Mouse (Mus musculus): ENCODE data around the gene Olfr1079.
"Not testable (repeated sequence)": the region's sequence is repeated elsewhere in the genome, so short reads cannot be mapped to it uniquely, and the experiment has no call there.

Olfr1079 gene

DNA sequence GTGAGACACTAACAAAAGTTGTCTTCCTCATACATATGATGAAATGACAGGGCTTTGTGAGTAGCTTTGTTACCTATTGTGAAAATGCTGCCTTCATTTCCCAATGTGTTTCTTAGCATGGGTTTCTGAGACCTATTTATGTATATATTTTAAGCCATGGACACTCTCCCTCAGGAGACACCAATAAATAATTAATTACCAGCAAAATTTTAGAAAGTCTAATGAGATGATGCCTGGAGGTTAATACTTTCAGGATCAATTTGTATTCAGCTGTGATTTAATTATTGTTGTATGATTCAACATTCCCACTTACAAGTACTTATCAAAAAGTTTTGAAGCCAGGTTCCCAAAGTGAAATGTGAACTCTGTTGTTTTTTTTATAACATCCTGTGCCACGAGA, at the start of gene Olfr1079:
Gene Olfr1079, minus strand, starts transcription at position 101 of the 400 bp plus-strand sequence.
- no peak for DNase-seq (ENCODE audit: low spot score)

- not testable (repeated sequence) for DNase-seq (ENCODE audit: low spot score)
Measured at GRCm38 (mm10) chr2:86558135-86558534, 15.9 kb upstream of the Olfr1079 start, which contains the start of gene Olfr1080. Gene Olfr1080 (minus strand): TSS chr2:86558235.

- DNase-seq (ENCODE audit: low spot score): no peak
Measured at GRCm38 (mm10) chr2:86530991-86531390, 11.3 kb downstream of the Olfr1079 start.

DNA sequence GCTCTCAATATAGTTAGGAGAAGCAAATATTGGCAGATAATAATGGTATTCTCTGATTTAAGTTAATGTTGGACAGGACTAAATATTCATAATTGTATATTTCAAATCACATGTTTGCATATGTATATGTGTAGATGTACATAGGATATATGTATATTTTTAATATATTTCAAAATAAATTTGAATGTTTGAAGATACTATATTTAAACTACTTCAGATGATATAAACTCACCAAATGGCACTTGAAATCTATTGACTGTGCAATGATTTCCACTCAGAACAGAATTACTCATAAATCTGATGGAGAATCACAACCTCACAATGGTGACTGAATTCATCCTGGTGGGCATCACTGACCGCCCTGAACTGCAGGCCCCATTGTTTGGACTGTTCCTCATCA, 34.1 kb downstream of the Olfr1079 start, which contains the start of gene Olfr1076:
Gene Olfr1076, plus strand, starts transcription at position 301 of the 400 bp plus-strand sequence.
- DNase-seq (ENCODE audit: low spot score): no peak

- DNase-seq (ENCODE audit: low spot score): no peak
Measured at GRCm38 (mm10) chr2:86487286-86487685, 55.0 kb downstream of the Olfr1079 start, which contains the start of gene Olfr228. Gene Olfr228 (minus strand): TSS chr2:86487386.

Data from layer of hippocampus, adult 9-10 months (tissue).